Mouse (Mus musculus): Measurements from ENCODE around the gene Abhd17a. TPM values are rescaled to one million over a fixed set of nuclear protein-coding genes. Genes with fewer than 3 reads are reported as not detected.

The Abhd17a gene
- total RNA-seq, 2 experiments from 2014 or later: 103 to 107 TPM

GRCm38 (mm10) chr10:80548428-80549006 lies 41.6 kb downstream of the Abhd17a start:
- peak; percentile 92 to 93 for DNase-seq

GRCm38 (mm10) chr10:80547539-80547938 lies 42.6 kb downstream of the Abhd17a start:
- peak in 1 of 2 experiments; percentile 40 for DNase-seq

- DNase-seq: no peak
Measured at GRCm38 (mm10) chr10:80546945-80547344, 43.2 kb downstream of the Abhd17a start.

DNA sequence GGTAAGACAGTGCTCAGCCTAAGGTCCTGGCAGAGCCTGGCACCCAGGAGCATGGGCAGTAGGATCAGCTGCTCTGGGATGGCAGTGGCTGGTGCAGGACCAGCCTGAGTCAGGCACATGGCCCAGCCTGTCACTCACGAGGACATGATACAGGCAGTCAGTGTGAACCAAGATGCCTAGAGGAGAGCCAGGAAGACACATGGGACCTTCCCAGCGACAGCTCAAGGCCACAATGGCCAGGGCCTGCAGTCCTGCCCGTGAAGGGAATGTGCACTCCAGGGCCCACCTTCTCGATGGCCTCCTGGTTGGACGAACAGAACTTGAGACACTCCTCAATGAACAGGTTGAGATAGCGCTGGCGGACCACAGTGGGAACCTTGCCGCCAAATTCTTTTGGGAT lies 44.6 kb downstream of the Abhd17a start:
- peak in 1 of 2 experiments; percentile 48 for DNase-seq

DNA sequence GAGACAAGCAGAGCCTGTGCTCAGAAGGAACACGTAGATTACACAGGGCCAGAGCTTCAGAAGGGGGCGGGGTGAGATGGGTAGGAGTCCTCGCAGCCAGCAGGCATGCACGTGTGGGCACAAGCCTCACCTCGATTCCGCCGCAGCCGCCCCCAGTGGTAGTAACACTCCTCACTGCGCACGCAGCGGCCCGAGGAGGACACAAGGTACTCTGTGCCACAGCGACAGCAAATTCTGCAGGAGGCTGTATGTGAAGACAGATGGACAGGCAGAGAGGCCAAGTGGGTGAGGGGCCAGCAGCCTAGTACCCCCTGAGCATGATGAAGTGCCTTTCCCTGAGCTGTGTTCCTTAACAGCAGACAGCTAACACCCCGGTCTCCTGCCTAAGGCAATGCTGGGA lies 46.3 kb downstream of the Abhd17a start:
- no peak for DNase-seq

GRCm38 (mm10) chr10:80539493-80539892 lies 50.6 kb downstream of the Abhd17a start:
- DNase-seq: peak; percentile 61 to 70

DNA sequence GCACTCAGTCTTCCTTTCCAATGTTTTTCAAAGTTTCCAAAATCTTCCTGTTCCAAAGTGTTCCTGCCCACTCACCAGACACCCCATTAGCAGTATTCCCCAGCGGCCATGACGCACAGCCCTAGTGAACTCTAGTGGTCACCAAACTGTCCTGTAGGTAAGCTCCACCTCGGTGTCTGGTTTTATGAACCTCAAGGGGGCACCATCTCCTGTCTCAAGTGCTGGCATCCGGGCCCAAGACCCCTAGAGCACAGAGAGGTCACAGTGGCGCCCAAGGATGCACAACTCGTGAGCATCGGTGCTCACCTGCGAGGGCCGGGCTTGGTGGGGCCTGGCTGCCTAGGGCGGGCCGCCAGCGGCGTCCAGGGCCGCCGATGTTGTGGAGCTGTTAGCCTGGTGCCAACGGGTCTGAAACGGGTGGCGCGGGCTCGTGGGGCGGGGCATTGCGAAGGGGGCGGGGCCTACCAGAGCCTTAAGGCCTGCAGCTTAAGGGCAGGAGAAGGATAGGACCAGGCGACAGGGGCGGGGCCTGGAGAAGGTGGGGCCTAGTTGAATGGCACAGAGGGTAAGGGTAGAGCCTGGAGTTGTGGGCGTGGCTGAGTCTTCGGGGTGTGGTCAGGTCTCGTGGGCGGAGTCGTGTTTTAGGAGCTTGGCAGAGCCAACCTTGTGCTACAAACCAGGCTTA lies 51.3 kb downstream of the Abhd17a start, which contains the start of gene Atp8b3:
TSS of gene Atp8b3 (minus strand) at position 415 of the 685 bp plus-strand sequence.
- peak; percentile 95 to 96 for DNase-seq

GRCm38 (mm10) chr10:80538180-80538579 lies 52.0 kb downstream of the Abhd17a start:
- DNase-seq: peak; percentile 69 to 74

DNA sequence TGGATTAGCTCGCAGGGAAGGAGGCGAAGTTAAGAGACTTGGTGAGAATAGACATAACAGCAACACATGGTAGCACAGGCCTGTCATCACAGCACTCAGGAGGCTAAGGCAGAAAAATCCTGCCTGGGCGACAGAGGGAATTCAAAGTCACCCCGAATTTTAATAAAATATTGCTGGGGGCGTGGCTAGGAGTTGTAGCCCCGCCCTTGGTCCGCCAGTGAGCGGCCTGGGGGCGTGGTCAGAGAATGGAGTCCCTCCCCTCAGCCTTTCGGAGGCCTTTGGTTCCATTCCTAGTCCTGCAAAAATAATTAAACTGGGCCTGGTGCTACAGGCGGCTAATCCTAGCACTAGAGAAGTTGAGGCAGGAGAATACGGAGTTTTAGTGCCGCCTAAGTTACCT lies 54.4 kb downstream of the Abhd17a start:
- DNase-seq: no peak

DNA sequence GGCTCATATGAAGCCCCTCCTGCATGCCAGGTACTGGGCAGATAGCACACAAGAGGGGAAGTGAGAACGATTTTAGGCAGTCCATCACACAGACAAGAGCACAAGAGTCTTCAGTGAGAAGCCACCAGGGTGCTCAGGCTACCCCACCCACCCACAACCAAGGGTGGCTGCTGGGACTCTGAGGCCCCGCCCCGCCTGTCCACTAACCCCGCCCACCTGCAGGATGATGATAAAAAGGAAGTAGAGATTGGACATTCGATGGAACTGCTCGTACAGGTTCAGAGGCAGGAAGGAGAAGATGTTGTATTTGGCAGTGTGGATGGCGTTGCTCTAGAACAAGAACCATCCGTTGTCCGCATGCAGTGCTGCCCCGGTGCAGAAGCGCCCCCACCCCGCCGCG lies 55.1 kb downstream of the Abhd17a start:
- no peak for DNase-seq

DNA sequence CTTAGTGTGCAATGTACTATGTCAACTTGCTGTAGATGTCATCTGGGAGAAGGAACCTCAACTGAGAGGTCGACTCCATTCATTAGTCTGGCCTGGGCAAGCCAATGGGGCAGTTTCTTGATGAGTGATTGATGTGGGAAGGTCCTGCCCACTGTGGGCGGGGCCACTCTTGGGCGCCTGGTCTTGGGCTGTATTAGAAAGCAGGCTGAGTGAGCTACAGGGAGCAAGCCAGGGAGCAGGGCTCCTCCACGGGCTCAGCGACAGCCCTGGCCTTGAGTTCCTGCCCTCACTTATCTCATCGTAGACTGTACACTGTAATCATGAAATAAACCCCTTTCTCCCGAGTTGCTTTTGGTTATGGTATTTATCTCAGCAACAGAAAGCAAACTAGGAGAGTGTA lies 56.4 kb downstream of the Abhd17a start:
- DNase-seq: peak; percentile 71 to 76

Small RNA genes within 50 kb of the gene (microRNA-seq; reads per million reads assigned to microRNA genes)
- gene Mir6912: 2.7 reads per million, percentile 5 among the genes with 10 or more reads in this experiment

Other genes with a start within 250 kb of the Abhd17a start
- 1 to 10 TPM; 7.3 to 7.7 TPM for gene Adamtsl5, start 241.9 kb downstream of the Abhd17a start, total RNA-seq (2021)
- gene Plk5, start 233.9 kb downstream of the Abhd17a start, total RNA-seq (2021): under 1 TPM in 1 of 2 experiments, not detected in 1; 0.26 TPM
- gene Mex3d, start 202.7 kb downstream of the Abhd17a start, total RNA-seq (2021): 10 to 100 TPM; 22.4 to 29.9 TPM
- gene Mbd3, start 190.8 kb downstream of the Abhd17a start, total RNA-seq (2021): 100 to 1,000 TPM; 140 to 148 TPM
- 100 to 1,000 TPM; 876 to 886 TPM for gene Uqcr11, start 183.5 kb downstream of the Abhd17a start, total RNA-seq (2021)
- 10 to 100 TPM; 48.2 to 64.3 TPM for gene Tcf3, start 156.7 kb downstream of the Abhd17a start, total RNA-seq (2021)
- not detected for gene Onecut3, start 95.5 kb downstream of the Abhd17a start, total RNA-seq (2021)
- 1 to 10 TPM in 1 of 2 experiments, under 1 TPM in 1; 0.43 to 1.1 TPM for gene Atp8b3, start 51.2 kb downstream of the Abhd17a start, total RNA-seq (2021)
- gene Rexo1, start 28.8 kb downstream of the Abhd17a start, total RNA-seq (2021): 10 to 100 TPM; 28.3 to 42.9 TPM
- 10 to 100 TPM; 13.6 to 14.1 TPM for gene Klf16, start 13.0 kb downstream of the Abhd17a start, total RNA-seq (2021)
- 10 to 100 TPM; 64.3 to 64.6 TPM for gene Scamp4, start 12.5 kb upstream of the Abhd17a start, total RNA-seq (2021)
- gene Adat3, start 12.5 kb upstream of the Abhd17a start, total RNA-seq (2021): 1 to 10 TPM; 2.7 to 6.1 TPM
- gene Gm49322, start 15.7 kb upstream of the Abhd17a start, total RNA-seq (2021): 1 to 10 TPM; 1.6 to 2.6 TPM
- 100 to 1,000 TPM; 129 to 135 TPM for gene Csnk1g2, start 32.5 kb upstream of the Abhd17a start, total RNA-seq (2021)
- 10 to 100 TPM; 61.7 to 71.2 TPM for gene Btbd2, start 66.7 kb upstream of the Abhd17a start, total RNA-seq (2021)
- gene Mknk2, start 87.8 kb upstream of the Abhd17a start, total RNA-seq (2021): 100 to 1,000 TPM; 178 to 198 TPM
- 10 to 100 TPM; 19.4 to 20.1 TPM for gene Mob3a, start 111.6 kb upstream of the Abhd17a start, total RNA-seq (2021)
- gene Izumo4, start 111.8 kb upstream of the Abhd17a start, total RNA-seq (2021): 10 to 100 TPM in 1 of 2 experiments, 1 to 10 TPM in 1; 9.9 to 16.6 TPM
- 10 to 100 TPM; 80.3 to 99.6 TPM for gene Ap3d1, start 151.9 kb upstream of the Abhd17a start, total RNA-seq (2021)
- gene Dot1l, start 164.9 kb upstream of the Abhd17a start, total RNA-seq (2021): 10 to 100 TPM; 53.2 to 64.6 TPM
- 10 to 100 TPM; 51.4 to 55.6 TPM for gene Sf3a2, start 207.9 kb upstream of the Abhd17a start, total RNA-seq (2021)
- 10 to 100 TPM; 84.6 to 86.8 TPM for gene Plekhj1, start 208.3 kb upstream of the Abhd17a start, total RNA-seq (2021)
- under 1 TPM; 0.40 to 0.83 TPM for gene Amh, start 214.9 kb upstream of the Abhd17a start, total RNA-seq (2021)
- 1 to 10 TPM; 4.7 to 7.2 TPM for gene Jsrp1, start 223.2 kb upstream of the Abhd17a start, total RNA-seq (2021)
- 1,000 to 10,000 TPM in 1 of 2 experiments, 100 to 1,000 TPM in 1; 923 to 1,039 TPM for gene Oaz1, start 236.3 kb upstream of the Abhd17a start, total RNA-seq (2021)